Mouse (Mus musculus): ENCODE measurements around the gene Ghrhr. TPM values are rescaled to one million over a fixed set of nuclear protein-coding genes. Genes with fewer than 3 reads are reported as not detected.

Gene Ghrhr
- polyA plus RNA-seq, 1 experiment from 2014 or later, result not detected

DNA sequence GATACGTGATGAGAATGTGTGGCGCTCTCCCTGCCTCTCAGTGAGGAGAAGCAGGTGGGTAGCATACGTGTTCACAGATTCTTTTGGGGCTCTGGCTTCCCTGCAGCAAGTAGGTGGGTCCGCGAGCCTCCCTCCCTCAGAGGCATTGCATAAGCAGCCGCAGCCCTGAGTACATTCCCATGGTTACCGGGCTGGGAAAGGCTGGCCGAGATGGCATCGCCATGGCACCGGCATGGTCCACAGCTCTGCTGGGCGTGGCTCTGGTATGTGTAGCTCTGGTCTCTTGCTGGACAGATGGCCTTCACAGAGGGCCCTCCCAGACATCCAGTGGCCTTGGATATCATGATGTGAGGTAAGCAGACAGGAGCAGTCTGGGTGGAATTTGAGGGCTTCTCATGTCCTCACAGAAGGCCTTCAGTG is 20.5 kb downstream of the Ghrhr start:
- ATAC-seq (ENCODE audit: low FRiP score) (peak; percentile 58), DNase-seq (ENCODE audit: low spot score, missing footprints) (no peak)
- H3K9ac ChIP-seq (ENCODE audit: low read length), result no peak overlapping the region
- H3K36me3 ChIP-seq (ENCODE audit: control insufficient read depth, insufficient read depth, low read length), result no peaks in the 10 kb centered on the region
- H3K27me3 ChIP-seq (ENCODE audit: control insufficient read depth, insufficient read depth, low read length), result no peaks in the 10 kb centered on the region
- WGBS, result 71% methylated on average over 11 of the region's 11 CpGs
- no peak overlapping the region for H3K4me3 ChIP-seq (ENCODE audit: low read depth, low read length)
- H3K4me1 ChIP-seq (ENCODE audit: control insufficient read depth, insufficient read depth, low read length), result 0 out of 2 replicates have a peak, but pooled peaks cover 6% of the 10 kb centered on the region
- no peaks in the 10 kb centered on the region for H3K9me3 ChIP-seq (ENCODE audit: control insufficient read depth, low read length)
- H3K27ac ChIP-seq (ENCODE audit: low read depth, low read length), result peak overlapping the region; percentile 6; the same call in 1 of the 2 replicates
- H3K4me2 ChIP-seq, result no peak overlapping the region

- WGBS, result 80% methylated on average over 9 of the region's 9 CpGs
- Histone ChIP-seq H3K4me3 (ENCODE audit: low read depth, low read length) (no peak overlapping the region), H3K9me3 (ENCODE audit: control insufficient read depth, low read length) (no peaks in the 10 kb centered on the region), H3K4me2 (no peak overlapping the region), H3K27me3 (ENCODE audit: control insufficient read depth, insufficient read depth, low read length) (no peaks in the 10 kb centered on the region), H3K4me1 (ENCODE audit: control insufficient read depth, insufficient read depth, low read length) (0 out of 2 replicates have a peak, but pooled peaks cover 6% of the 10 kb centered on the region), H3K36me3 (ENCODE audit: control insufficient read depth, insufficient read depth, low read length) (no peaks in the 10 kb centered on the region), H3K9ac (ENCODE audit: low read length) (no peak overlapping the region), H3K27ac (ENCODE audit: low read depth, low read length) (no peak overlapping the region)
- no peak for DNase-seq (ENCODE audit: low spot score, missing footprints)
- no peak for ATAC-seq (ENCODE audit: low FRiP score)
Observed at GRCm38 (mm10) chr6:55398869-55399628, 23.0 kb downstream of the Ghrhr start.

- H3K36me3 ChIP-seq (ENCODE audit: control insufficient read depth, insufficient read depth, low read length), result no peaks in the 10 kb centered on the region
- no peaks in the 10 kb centered on the region for H3K9me3 ChIP-seq (ENCODE audit: control insufficient read depth, low read length)
- no peak overlapping the region for H3K4me2 ChIP-seq
- no peak overlapping the region for H3K4me3 ChIP-seq (ENCODE audit: low read depth, low read length)
- H3K27ac ChIP-seq (ENCODE audit: low read depth, low read length), result no peak overlapping the region
- WGBS, result 82% methylated on average over 5 of the region's 5 CpGs
- DNase-seq (ENCODE audit: low spot score, missing footprints) (no peak), ATAC-seq (ENCODE audit: low FRiP score) (no peak)
- H3K9ac ChIP-seq (ENCODE audit: low read length), result no peak overlapping the region
- H3K27me3 ChIP-seq (ENCODE audit: control insufficient read depth, insufficient read depth, low read length), result no peaks in the 10 kb centered on the region
- 0 out of 2 replicates have a peak, but pooled peaks cover 6% of the 10 kb centered on the region for H3K4me1 ChIP-seq (ENCODE audit: control insufficient read depth, insufficient read depth, low read length)
Observed at GRCm38 (mm10) chr6:55399910-55400309, 23.8 kb downstream of the Ghrhr start.

GRCm38 (mm10) chr6:55402041-55402776 is 26.1 kb downstream of the Ghrhr start:
- ATAC-seq (ENCODE audit: low FRiP score) (no peak), DNase-seq (ENCODE audit: low spot score, missing footprints) (no peak)
- Histone ChIP-seq H3K27me3 (ENCODE audit: control insufficient read depth, insufficient read depth, low read length) (no peaks in the 10 kb centered on the region), H3K36me3 (ENCODE audit: control insufficient read depth, insufficient read depth, low read length) (no peaks in the 10 kb centered on the region), H3K4me1 (ENCODE audit: control insufficient read depth, insufficient read depth, low read length) (no peaks in the 10 kb centered on the region), H3K9ac (ENCODE audit: low read length) (no peak overlapping the region), H3K27ac (ENCODE audit: low read depth, low read length) (no peak overlapping the region), H3K4me3 (ENCODE audit: low read depth, low read length) (no peak overlapping the region), H3K4me2 (no peak overlapping the region), H3K9me3 (ENCODE audit: control insufficient read depth, low read length) (no peaks in the 10 kb centered on the region)
- WGBS, result 85% methylated on average over 9 of the region's 9 CpGs

DNA sequence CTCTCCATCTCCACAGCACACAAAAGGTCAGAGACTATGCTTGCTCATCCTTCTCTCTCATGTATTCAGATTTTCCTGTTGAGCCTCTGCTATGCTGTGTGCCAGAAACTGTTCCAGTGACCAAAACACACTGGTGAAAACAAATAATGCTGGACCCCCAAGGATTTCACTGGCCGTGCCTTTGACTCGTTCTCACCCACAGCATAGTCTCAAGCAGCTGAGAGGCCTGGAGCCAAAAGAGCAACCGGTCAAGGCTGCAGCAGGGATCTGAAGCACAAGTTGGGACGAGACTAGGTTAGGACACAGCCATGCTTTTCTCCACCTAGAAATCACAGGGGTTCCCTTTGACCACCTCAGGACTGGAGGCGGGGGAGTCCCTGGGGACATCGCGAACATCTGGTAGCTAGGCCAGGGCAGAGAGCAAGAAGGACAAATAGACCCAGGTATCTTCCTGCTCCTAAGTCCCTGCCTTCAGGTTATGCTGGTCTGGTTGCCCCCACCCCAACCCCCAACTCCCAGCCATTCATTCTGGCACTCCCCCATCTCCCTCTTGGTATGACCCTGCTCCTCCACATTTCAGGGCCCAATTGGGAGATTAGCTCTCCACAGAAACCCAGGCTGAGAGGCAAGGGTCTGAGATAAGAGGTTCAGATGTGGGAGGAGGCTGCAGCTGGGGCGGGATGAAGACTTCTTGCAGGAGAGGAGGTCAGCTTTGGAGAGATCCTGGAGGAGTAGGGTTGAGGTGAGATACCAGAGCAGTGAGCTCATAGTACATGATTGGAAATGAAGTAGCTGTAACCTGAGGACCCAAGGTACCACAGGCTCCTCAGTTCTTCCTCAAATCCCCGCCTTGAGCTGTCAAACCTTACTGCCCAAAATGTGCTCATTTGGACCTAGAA is 27.6 kb downstream of the Ghrhr start:
- Histone ChIP-seq H3K9ac (ENCODE audit: low read length) (no peak overlapping the region), H3K4me2 (no peak overlapping the region), H3K4me1 (ENCODE audit: control insufficient read depth, insufficient read depth, low read length) (no peaks in the 10 kb centered on the region), H3K9me3 (ENCODE audit: control insufficient read depth, low read length) (no peaks in the 10 kb centered on the region), H3K36me3 (ENCODE audit: control insufficient read depth, insufficient read depth, low read length) (no peaks in the 10 kb centered on the region), H3K27me3 (ENCODE audit: control insufficient read depth, insufficient read depth, low read length) (no peaks in the 10 kb centered on the region), H3K27ac (ENCODE audit: low read depth, low read length) (no peak overlapping the region), H3K4me3 (ENCODE audit: low read depth, low read length) (no peak overlapping the region)
- WGBS, result 79% methylated on average over 9 of the region's 9 CpGs
- ATAC-seq (ENCODE audit: low FRiP score), result no peak
- DNase-seq (ENCODE audit: low spot score, missing footprints), result no peak

DNA sequence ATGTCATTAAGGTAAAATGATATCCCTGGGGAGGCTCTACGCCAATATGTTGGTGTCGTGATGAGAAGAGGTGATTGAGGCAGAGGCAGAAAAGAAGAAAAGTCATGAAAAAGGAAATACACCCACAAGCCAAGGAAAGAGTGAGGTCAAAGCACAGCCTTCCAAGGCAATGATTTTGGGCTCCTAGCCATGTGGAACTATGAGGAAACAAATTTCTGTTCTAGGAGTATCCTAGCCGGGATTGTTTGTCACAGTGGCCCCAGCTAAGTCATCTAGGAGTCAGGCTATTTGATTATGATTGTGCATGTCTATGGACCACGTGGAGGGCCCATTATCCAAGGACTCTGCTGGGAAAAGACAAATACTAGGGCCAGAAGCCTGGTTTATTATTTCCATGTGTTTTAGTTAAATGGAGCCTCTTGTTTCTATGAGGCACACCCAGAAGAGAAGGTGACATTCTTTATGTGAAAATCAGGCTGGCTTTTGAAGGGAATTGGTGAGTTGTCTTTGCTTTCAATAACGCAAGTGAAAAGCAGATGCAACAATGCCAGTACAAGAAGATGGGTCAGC is 28.4 kb downstream of the Ghrhr start:
- Histone ChIP-seq H3K27me3 (ENCODE audit: control insufficient read depth, insufficient read depth, low read length) (no peaks in the 10 kb centered on the region), H3K36me3 (ENCODE audit: control insufficient read depth, insufficient read depth, low read length) (no peaks in the 10 kb centered on the region), H3K4me2 (no peak overlapping the region), H3K9me3 (ENCODE audit: control insufficient read depth, low read length) (no peaks in the 10 kb centered on the region), H3K4me1 (ENCODE audit: control insufficient read depth, insufficient read depth, low read length) (no peaks in the 10 kb centered on the region), H3K4me3 (ENCODE audit: low read depth, low read length) (no peak overlapping the region), H3K27ac (ENCODE audit: low read depth, low read length) (no peak overlapping the region), H3K9ac (ENCODE audit: low read length) (no peak overlapping the region)
- DNase-seq (ENCODE audit: low spot score, missing footprints) (no peak), ATAC-seq (ENCODE audit: low FRiP score) (no peak)
- 87% methylated on average over 5 of the region's 5 CpGs for WGBS

- no peak overlapping the region for H3K9ac ChIP-seq (ENCODE audit: low read length)
- no peaks in the 10 kb centered on the region for H3K9me3 ChIP-seq (ENCODE audit: control insufficient read depth, low read length)
- no peaks in the 10 kb centered on the region for H3K27me3 ChIP-seq (ENCODE audit: control insufficient read depth, insufficient read depth, low read length)
- H3K4me1 ChIP-seq (ENCODE audit: control insufficient read depth, insufficient read depth, low read length), result no peaks in the 10 kb centered on the region
- DNase-seq (ENCODE audit: low spot score, missing footprints), result no peak
- 94% methylated on average over 4 of the region's 4 CpGs for WGBS
- ATAC-seq (ENCODE audit: low FRiP score), result no peak
- no peak overlapping the region for H3K4me3 ChIP-seq (ENCODE audit: low read depth, low read length)
- H3K27ac ChIP-seq (ENCODE audit: low read depth, low read length), result no peak overlapping the region
- no peak overlapping the region for H3K4me2 ChIP-seq
- H3K36me3 ChIP-seq (ENCODE audit: control insufficient read depth, insufficient read depth, low read length), result no peaks in the 10 kb centered on the region
Observed at GRCm38 (mm10) chr6:55407345-55407744, 31.2 kb downstream of the Ghrhr start.

GRCm38 (mm10) chr6:55410119-55410775 is 34.2 kb downstream of the Ghrhr start:
- no peak for DNase-seq (ENCODE audit: low spot score, missing footprints)
- H3K27me3 ChIP-seq (ENCODE audit: control insufficient read depth, insufficient read depth, low read length), result no peaks in the 10 kb centered on the region
- no peak overlapping the region for H3K4me2 ChIP-seq
- H3K27ac ChIP-seq (ENCODE audit: low read depth, low read length), result no peak overlapping the region
- H3K4me1 ChIP-seq (ENCODE audit: control insufficient read depth, insufficient read depth, low read length), result no peaks in the 10 kb centered on the region
- no peaks in the 10 kb centered on the region for H3K9me3 ChIP-seq (ENCODE audit: control insufficient read depth, low read length)
- 69% methylated on average over 7 of the region's 7 CpGs for WGBS
- no peak for ATAC-seq (ENCODE audit: low FRiP score)
- H3K36me3 ChIP-seq (ENCODE audit: control insufficient read depth, insufficient read depth, low read length), result no peaks in the 10 kb centered on the region
- H3K4me3 ChIP-seq (ENCODE audit: low read depth, low read length), result no peak overlapping the region
- no peak overlapping the region for H3K9ac ChIP-seq (ENCODE audit: low read length)
